Mouse (Mus musculus): ENCODE data around the gene Syce2. TPM values are rescaled to one million over a fixed set of nuclear protein-coding genes. Genes with fewer than 3 reads are reported as not detected.

Syce2 gene
- polyA plus RNA-seq, 1 experiment from 2014 or later, result 70.0 TPM

DNA sequence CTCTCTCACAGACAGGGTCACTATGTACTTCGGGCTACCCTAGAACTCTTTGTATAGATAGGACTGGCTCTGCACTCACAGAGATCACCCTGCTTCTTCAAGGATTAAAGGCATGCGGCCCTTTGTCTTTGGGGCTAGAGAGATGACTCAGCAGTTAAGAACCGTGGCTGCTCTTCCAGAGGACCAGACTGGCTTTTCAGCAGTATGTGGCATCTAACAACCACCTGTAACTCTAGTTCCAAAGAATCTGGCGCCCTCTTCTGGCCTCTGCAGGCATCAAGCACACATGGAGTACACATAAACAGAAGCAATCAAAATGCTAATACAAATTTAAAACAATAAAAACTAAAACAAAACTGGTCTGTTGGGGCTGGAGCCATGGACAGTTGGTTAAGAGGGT lies 42.0 kb downstream of the Syce2 start:
- ATAC-seq (ENCODE audit: insufficient number of reproducible peaks, low FRiP score, low TSS enrichment, low read depth), result no peak
- no peak overlapping the region for H3K9ac ChIP-seq
- no peak overlapping the region; the same call in 1 of the 2 replicates for H3K4me3 ChIP-seq
- 30% methylated on average over 4 of the region's 4 CpGs for WGBS
- peaks cover 31% of the 10 kb centered on the region for H3K4me1 ChIP-seq
- peak overlapping the region; percentile 83; the same call in 1 of the 2 replicates for H3K4me2 ChIP-seq
- H3K27ac ChIP-seq, result no peak overlapping the region
- peaks cover 70% of the 10 kb centered on the region for H3K27me3 ChIP-seq
- 0 out of 2 replicates have a peak, but pooled peaks cover 3% of the 10 kb centered on the region for H3K36me3 ChIP-seq
- no peaks in the 10 kb centered on the region for H3K9me3 ChIP-seq

DNA sequence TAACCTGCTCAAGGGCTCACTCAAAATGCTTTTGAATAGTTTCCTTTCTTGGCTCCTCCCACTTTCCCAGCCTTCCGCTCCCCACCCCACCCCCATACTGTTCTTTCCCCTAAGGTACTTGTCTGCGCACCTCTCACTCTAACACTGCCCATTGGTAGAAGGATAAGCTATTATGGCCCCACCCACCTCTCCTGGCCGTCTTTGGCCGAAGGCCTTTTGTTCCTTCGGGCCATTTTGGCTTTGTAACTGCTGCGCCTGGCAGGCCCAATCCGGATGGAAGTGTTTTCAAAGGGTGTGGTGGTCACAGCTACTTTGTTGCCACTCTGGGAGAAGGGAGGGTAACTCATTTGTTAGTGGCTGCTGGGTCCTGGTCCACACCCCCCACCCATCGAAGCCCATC lies 43.4 kb downstream of the Syce2 start:
- Histone ChIP-seq H3K9ac (no peak overlapping the region), H3K4me2 (no peak overlapping the region), H3K27me3 (peaks cover 65% of the 10 kb centered on the region), H3K27ac (no peak overlapping the region), H3K4me3 (no peak overlapping the region), H3K4me1 (peaks cover 18% of the 10 kb centered on the region), H3K36me3 (0 out of 2 replicates have a peak, but pooled peaks cover 3% of the 10 kb centered on the region), H3K9me3 (no peaks in the 10 kb centered on the region)
- 78% methylated on average over 8 of the region's 8 CpGs for WGBS
- no peak for ATAC-seq (ENCODE audit: insufficient number of reproducible peaks, low FRiP score, low TSS enrichment, low read depth)

DNA sequence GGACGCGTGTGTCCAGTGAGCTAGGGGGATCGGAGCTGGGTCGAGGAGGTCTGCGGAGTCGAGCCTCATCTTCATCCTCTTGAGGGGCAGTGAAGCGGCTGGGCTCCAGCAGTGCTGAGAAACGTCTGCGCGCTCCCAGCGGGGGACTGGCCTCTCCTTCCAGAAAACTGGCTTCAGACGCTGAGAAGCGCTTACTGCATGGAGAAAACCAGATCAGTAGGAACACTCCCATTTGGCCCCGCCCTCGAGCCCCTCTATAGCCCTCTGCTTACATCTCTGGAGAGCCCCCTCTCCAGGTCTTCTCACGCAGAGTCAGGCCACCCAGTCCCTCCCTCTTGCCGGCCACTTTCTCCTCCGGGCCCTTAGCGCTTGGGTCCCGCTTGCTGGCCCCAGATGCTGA lies 45.9 kb downstream of the Syce2 start:
- Histone ChIP-seq H3K9me3 (no peaks in the 10 kb centered on the region), H3K9ac (no peak overlapping the region), H3K4me2 (no peak overlapping the region), H3K4me1 (peaks cover 11% of the 10 kb centered on the region), H3K27ac (no peak overlapping the region), H3K36me3 (no peaks in the 10 kb centered on the region), H3K4me3 (no peak overlapping the region), H3K27me3 (peaks cover 43% of the 10 kb centered on the region)
- WGBS, result 38% methylated on average over 20 of the region's 20 CpGs
- no peak for ATAC-seq (ENCODE audit: insufficient number of reproducible peaks, low FRiP score, low TSS enrichment, low read depth)

DNA sequence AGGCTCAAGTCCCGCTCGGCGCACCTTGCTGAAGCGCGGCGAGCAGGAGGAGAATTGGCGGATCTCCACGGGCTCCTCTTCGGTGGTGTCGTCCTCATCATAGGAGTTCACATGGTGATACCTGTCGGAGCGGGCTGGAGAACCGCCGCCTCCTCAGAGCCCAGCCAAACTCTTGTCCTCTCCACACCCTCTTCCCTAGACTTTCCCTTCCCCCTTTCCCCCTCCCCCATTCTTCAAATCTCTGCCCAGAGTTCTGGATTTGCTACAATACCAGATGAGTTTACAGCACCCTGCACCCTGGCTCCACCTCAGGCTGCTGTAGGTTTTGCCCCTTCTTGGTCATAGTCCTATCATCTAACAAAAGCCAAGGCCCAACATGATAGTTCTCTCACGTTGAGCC lies 46.7 kb downstream of the Syce2 start:
- no peak for ATAC-seq (ENCODE audit: insufficient number of reproducible peaks, low FRiP score, low TSS enrichment, low read depth)
- no peaks in the 10 kb centered on the region for H3K36me3 ChIP-seq
- H3K4me3 ChIP-seq, result no peak overlapping the region
- 87% methylated on average over 15 of the region's 15 CpGs for WGBS
- H3K9ac ChIP-seq, result no peak overlapping the region
- no peak overlapping the region for H3K27ac ChIP-seq
- no peaks in the 10 kb centered on the region for H3K9me3 ChIP-seq
- 0 out of 2 replicates have a peak, but pooled peaks cover 3% of the 10 kb centered on the region for H3K4me1 ChIP-seq
- no peak overlapping the region for H3K4me2 ChIP-seq
- H3K27me3 ChIP-seq, result peaks cover 36% of the 10 kb centered on the region

DNA sequence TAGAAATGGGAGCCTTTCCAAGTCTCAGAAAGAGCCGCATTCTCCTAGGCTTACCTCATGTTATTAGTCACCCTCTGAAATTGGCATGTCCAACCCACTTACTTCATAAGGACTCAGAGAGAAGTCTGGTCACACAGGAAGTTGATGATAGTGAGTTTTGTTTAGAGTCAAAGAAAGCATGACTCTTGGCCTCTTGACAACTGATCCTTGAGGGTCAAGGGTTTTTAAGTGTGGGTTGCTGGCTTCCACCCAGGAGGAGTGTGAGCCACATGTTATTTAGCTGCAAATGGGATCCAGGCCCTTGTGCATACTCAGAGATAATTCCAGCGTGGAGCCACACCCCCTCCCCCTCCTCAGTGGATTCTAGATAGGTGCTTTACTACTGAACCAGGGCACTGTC lies 49.7 kb downstream of the Syce2 start:
- Histone ChIP-seq H3K27ac (no peak overlapping the region), H3K27me3 (peaks cover 31% of the 10 kb centered on the region), H3K36me3 (no peaks in the 10 kb centered on the region), H3K9ac (no peak overlapping the region), H3K9me3 (no peaks in the 10 kb centered on the region), H3K4me1 (0 out of 2 replicates have a peak, but pooled peaks cover 3% of the 10 kb centered on the region), H3K4me3 (no peak overlapping the region), H3K4me2 (no peak overlapping the region)
- 64% methylated on average over 2 of the region's 2 CpGs for WGBS
- no peak for ATAC-seq (ENCODE audit: insufficient number of reproducible peaks, low FRiP score, low TSS enrichment, low read depth)

DNA sequence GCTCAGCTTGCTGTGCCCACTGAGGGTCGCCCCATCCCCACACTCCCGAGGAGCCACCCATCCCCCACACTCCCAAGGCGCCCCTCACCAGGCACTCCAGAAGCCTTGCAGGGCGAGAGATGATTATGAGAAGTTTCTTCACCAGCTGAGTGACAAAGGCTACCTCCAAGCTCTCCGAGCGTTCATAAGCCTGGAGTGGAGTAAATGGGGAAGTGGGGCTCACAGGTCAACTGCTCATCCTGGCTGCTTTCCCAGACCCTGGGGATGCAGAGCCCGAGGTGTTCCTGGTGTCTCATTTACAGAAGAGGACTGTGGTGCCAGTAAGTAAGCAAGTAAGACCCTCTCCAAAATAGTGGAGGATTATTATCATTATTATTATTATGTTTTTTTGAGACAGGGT lies 53.6 kb downstream of the Syce2 start:
- Histone ChIP-seq H3K27ac (no peak overlapping the region), H3K9me3 (no peaks in the 10 kb centered on the region), H3K36me3 (no peaks in the 10 kb centered on the region), H3K27me3 (peaks cover 33% of the 10 kb centered on the region), H3K9ac (no peak overlapping the region), H3K4me1 (peaks cover 10% of the 10 kb centered on the region), H3K4me2 (no peak overlapping the region), H3K4me3 (no peak overlapping the region)
- no peak for ATAC-seq (ENCODE audit: insufficient number of reproducible peaks, low FRiP score, low TSS enrichment, low read depth)
- 69% methylated on average over 7 of the region's 7 CpGs for WGBS

DNA sequence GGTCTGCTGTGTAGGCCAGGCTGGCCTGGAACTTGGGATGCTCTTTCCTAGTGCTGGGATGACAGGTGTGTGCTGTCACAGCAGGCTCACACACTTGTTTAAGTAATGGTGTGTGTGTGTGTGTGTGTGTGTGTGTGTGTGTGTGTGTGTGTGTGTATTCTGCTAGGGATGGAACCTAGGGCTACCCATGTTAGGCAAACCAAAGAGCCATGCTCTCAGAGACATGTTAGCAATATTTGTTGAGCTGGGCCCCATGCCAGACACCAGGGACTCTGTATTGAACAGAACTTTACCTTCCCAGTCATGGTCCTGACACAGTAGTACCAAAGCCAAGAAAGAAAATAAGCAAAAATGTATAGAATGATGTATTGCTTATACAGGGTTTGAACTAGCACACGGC lies 55.6 kb downstream of the Syce2 start:
- Histone ChIP-seq H3K9me3 (no peaks in the 10 kb centered on the region), H3K4me2 (no peak overlapping the region), H3K4me3 (no peak overlapping the region), H3K9ac (no peak overlapping the region), H3K27me3 (peaks cover 43% of the 10 kb centered on the region), H3K36me3 (no peaks in the 10 kb centered on the region), H3K4me1 (peaks cover 10% of the 10 kb centered on the region), H3K27ac (no peak overlapping the region)
- no peak for ATAC-seq (ENCODE audit: insufficient number of reproducible peaks, low FRiP score, low TSS enrichment, low read depth)
- 85% methylated on average over 1 of the region's 1 CpGs for WGBS

DNA sequence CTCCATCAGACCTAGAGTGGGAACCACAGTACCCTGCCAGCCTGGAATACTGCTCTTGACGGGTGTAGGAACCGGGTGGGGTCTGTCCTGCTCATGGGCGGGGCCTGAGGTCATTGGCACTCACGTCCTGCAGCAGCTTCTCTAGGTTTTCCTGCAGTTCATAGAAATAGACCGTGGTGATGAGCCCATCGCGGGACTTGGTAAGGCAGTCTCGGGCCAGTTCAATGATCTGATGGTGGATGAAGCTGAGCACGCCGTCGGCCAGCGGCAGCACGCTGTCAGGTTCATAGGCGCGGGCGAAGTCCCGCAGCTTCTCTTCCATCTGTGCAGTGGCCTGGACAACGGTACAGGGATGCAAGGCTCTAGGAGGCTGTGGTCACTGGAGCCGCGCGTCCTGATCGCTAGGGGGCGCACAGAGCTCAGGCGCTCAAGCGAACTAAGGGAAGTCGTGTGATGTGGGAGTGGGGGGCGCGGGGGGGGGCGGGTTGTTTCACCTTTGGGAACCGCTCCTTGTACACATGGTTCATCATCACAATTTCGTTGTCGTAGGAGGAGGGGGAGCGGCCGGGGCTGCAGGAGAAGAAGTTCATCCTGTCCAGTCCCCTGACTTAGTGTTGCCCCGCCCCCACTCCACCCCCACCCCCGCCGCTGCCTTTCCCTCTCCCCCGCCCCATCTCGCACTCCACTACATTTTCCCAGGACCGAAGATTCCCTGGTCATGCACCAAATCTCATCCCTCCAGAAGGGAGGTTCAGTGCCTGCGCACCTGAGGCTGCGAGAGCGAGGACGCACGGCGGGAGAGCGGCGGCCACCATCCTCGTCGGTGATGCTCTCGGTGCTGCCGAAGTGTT lies 56.8 kb downstream of the Syce2 start:
- Histone ChIP-seq H3K4me2 (peak overlapping the region; percentile 63), H3K9ac (no peak overlapping the region), H3K9me3 (no peaks in the 10 kb centered on the region), H3K4me1 (peaks cover 10% of the 10 kb centered on the region), H3K36me3 (no peaks in the 10 kb centered on the region), H3K4me3 (peak overlapping the region; percentile 36), H3K27me3 (peaks cover 43% of the 10 kb centered on the region), H3K27ac (no peak overlapping the region)
- WGBS, result 3% methylated on average over 48 of the region's 52 CpGs
- no peak for ATAC-seq (ENCODE audit: insufficient number of reproducible peaks, low FRiP score, low TSS enrichment, low read depth)

DNA sequence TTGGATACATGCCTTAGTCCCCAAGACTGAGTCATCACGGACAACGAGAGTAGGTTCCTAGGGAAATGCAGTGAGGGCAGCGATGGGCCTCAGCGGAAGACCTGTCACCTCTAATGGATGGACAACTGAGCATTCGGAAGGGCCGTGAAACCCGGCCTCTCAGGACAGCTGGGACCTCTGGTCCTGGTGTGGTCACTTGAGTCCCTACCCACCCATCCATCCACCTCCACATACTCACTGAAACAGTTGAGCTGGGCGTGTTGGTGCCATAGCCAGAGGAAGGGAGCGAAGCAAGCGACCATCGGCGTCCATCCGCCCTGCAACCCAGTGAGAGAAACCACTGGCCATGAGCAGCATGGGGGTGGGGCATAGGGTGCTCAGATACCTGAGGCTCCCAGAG lies 58.7 kb downstream of the Syce2 start:
- Histone ChIP-seq H3K36me3 (no peaks in the 10 kb centered on the region), H3K27ac (no peak overlapping the region), H3K4me2 (no peak overlapping the region), H3K9ac (no peak overlapping the region), H3K27me3 (peaks cover 52% of the 10 kb centered on the region), H3K4me3 (no peak overlapping the region), H3K9me3 (no peaks in the 10 kb centered on the region), H3K4me1 (peaks cover 13% of the 10 kb centered on the region)
- no peak for ATAC-seq (ENCODE audit: insufficient number of reproducible peaks, low FRiP score, low TSS enrichment, low read depth)
- 88% methylated on average over 13 of the region's 13 CpGs for WGBS

DNA sequence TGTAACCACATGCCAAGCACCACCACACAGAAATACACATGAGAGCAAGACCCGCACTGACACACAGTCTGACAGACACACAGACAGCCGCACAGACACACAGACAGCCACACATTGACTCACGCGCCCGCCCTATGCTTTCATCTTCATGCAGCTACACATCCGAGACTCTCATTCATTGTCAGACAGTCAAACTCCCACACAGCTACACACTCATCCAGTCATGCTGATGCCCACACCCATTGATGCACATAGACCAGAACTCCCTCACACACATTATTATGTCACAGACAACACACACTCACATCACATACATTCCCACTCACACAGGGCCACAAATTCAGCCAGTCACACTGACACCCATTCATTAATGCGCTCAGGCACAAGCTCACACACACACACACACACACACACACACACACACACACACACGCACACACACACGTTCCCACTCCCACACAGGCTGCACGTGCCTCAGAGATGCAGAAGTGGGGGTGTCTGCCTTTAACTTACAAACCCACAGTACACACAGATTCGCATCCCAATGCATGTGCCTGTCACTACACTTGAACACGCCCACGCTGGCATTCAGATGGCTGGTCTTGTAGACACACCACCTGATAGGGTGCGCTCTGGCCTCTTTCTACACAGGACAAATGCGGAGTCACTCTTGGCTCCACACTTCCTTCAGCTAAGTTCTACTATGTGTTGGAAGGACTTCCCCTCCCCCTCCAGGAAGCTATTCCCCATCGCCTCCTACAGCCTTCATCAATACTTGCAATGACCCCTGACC lies 62.1 kb downstream of the Syce2 start:
- Histone ChIP-seq H3K27me3 (peaks cover 78% of the 10 kb centered on the region), H3K9ac (no peak overlapping the region), H3K36me3 (no peaks in the 10 kb centered on the region), H3K4me1 (peaks cover 17% of the 10 kb centered on the region), H3K4me2 (no peak overlapping the region), H3K9me3 (no peaks in the 10 kb centered on the region), H3K4me3 (no peak overlapping the region), H3K27ac (no peak overlapping the region)
- 81% methylated on average over 16 of the region's 16 CpGs for WGBS
- no peak for ATAC-seq (ENCODE audit: insufficient number of reproducible peaks, low FRiP score, low TSS enrichment, low read depth)

DNA sequence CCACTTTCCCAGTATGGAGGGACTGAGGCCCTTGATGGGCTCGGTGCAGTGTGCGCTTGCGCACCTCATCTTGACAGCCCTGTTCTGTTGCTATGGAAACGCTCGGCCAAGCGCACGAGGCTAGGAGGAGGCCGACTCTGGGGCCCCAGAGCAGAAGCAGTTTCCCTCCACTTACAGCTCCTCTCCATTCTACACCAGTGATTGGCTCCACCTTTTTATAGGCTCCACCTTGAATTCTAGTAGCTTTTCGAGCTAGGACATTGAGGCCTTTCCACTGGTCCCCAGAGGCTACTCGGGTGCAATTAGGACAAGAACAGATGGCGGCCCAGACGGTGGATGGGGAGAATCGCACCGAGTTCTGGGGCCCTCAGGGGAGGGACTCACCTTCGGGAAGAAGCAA lies 62.9 kb downstream of the Syce2 start:
- Histone ChIP-seq H3K27ac (no peak overlapping the region), H3K4me2 (no peak overlapping the region), H3K9ac (no peak overlapping the region), H3K4me3 (no peak overlapping the region), H3K27me3 (peaks cover 78% of the 10 kb centered on the region), H3K9me3 (no peaks in the 10 kb centered on the region), H3K36me3 (no peaks in the 10 kb centered on the region), H3K4me1 (peaks cover 14% of the 10 kb centered on the region)
- under 1% methylated on average over 15 of the region's 15 CpGs for WGBS
- ATAC-seq (ENCODE audit: insufficient number of reproducible peaks, low FRiP score, low TSS enrichment, low read depth), result no peak

DNA sequence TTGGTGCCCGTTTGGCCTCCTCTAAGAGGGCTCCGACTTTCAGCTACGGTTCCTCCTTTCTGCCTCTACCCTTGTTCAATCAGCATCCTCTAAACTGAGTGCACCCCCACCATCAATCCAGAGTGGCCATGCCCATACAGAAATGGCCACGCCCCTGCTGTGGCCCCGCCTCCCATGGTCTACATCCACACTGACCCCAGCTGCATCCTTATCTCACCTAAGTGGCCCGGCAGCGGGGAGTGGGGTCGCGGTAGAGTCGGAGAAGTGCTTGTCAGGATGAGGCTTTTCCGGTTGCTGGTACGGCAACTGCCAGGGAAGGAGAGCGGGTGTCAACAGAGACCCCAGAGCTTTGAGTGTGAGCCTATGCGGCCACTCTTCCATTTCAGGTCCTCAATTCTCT lies 63.6 kb downstream of the Syce2 start:
- H3K36me3 ChIP-seq, result no peaks in the 10 kb centered on the region
- H3K27me3 ChIP-seq, result peaks cover 72% of the 10 kb centered on the region
- peaks cover 14% of the 10 kb centered on the region for H3K4me1 ChIP-seq
- H3K27ac ChIP-seq, result no peak overlapping the region
- H3K4me3 ChIP-seq, result no peak overlapping the region
- ATAC-seq (ENCODE audit: insufficient number of reproducible peaks, low FRiP score, low TSS enrichment, low read depth), result no peak
- no peak overlapping the region for H3K4me2 ChIP-seq
- H3K9me3 ChIP-seq, result no peaks in the 10 kb centered on the region
- no peak overlapping the region for H3K9ac ChIP-seq
- 10% methylated on average over 14 of the region's 14 CpGs for WGBS
